Mouse (Mus musculus) stomach, postnatal 0 days (tissue): ENCODE data around the gene Zdhhc22.

Experiments
- CTCF ChIP-seq: IDR thresholded peaks from 2 replicates; pipeline ENCODE4 v1.5.1; 2016; ENCODE audit warnings: antibody characterized with exemption, low read depth, mild to moderate bottlenecking, moderate library complexity
- EP300 ChIP-seq: optimal IDR thresholded peaks from 2 replicates; pipeline ENCODE3; 2016; ENCODE audit warnings: antibody characterized with exemption

- TF ChIP-seq CTCF = no peak
- no peak for TF ChIP-seq EP300
These were observed 12.0 kb upstream of the Zdhhc22 start for GRCm38 (mm10) chr12:87002209-87002608.
